Mouse (Mus musculus) liver, postnatal 0 days (tissue): ENCODE results near the gene Hexb. TPM values are rescaled to one million over a fixed set of nuclear protein-coding genes. Genes with fewer than 3 reads are reported as not detected.
A peak's percentile ranks its signal among the peaks of the same experiment; 100 is the strongest.

Experiments
- ATAC-seq: fragments of 200-750 bp; cut with Nextera tagmentation; 2 replicates; pipeline ENCODE4 v1.8.0; 2017; ENCODE audit warnings: mild to moderate bottlenecking, moderate library complexity
- DNase-seq: peaks from one replicate; pipeline ENCODE4 v3.0.0-alpha.2; 2016
- H3K27ac ChIP-seq: fragments of 300-500 bp; sonication (generic); 2 replicates; pipeline ENCODE4 v1.5.1; 2014; ENCODE audit warnings: antibody characterized with exemption, moderate library complexity, mild to moderate bottlenecking, low read depth
- H3K27me3 ChIP-seq: fragments of 300-500 bp; sonication (generic); 2 replicates; pipeline ENCODE4 v1.6.1; 2014; ENCODE audit warnings: low read length, control low read depth, mixed read lengths; ENCODE audit not compliant: insufficient read depth
- H3K36me3 ChIP-seq: fragments of 300-500 bp; sonication (generic); replicated peaks from 2 replicates; pipeline ENCODE4 v1.6.1; 2014; ENCODE audit warnings: mild to moderate bottlenecking, control low read depth, low read length, moderate library complexity, mixed read lengths; ENCODE audit not compliant: insufficient read depth
- H3K4me1 ChIP-seq: fragments of 300-500 bp; sonication (generic); 2 replicates; pipeline ENCODE4 v1.6.1; 2014; ENCODE audit warnings: antibody characterized with exemption, mild to moderate bottlenecking, control low read depth; ENCODE audit not compliant: insufficient read depth
- H3K4me2 ChIP-seq: fragments of 300-500 bp; sonication (generic); 2 replicates; pipeline ENCODE4 v1.6.1; 2014; ENCODE audit warnings: low read depth, mild to moderate bottlenecking, low read length, moderate library complexity, mixed read lengths
- H3K4me3 ChIP-seq: fragments of 300-500 bp; sonication (generic); 2 replicates; pipeline ENCODE4 v1.5.1; 2014; ENCODE audit warnings: low read depth, low read length
- H3K9ac ChIP-seq: fragments of 300-500 bp; sonication (generic); replicated peaks from 2 replicates; pipeline ENCODE4 v1.6.1; 2014; ENCODE audit warnings: mild to moderate bottlenecking, moderate library complexity
- H3K9me3 ChIP-seq: fragments of 300-500 bp; sonication (generic); 2 replicates; pipeline ENCODE4 v1.6.1; 2016; ENCODE audit warnings: mild to moderate bottlenecking, control low read depth, low read length, mixed read lengths
- CTCF ChIP-seq: sonication (generic); IDR thresholded peaks from 2 replicates; pipeline ENCODE4 v1.5.1; 2016; ENCODE audit warnings: antibody characterized with exemption, low read depth
- EP300 ChIP-seq: IDR thresholded peaks from 2 replicates; pipeline ENCODE4 v1.6.1; 2016; ENCODE audit warnings: antibody characterized with exemption, low read depth, mild to moderate bottlenecking
- WGBS: fragments of 180-500 bp; shearing (Covaris S2); extraction: QIAGEN DNeasy Blood & Tissue Kit; methylation state at CpG from one replicate; pipeline ENCODE4 v1.1.7; 2014; ENCODE audit not compliant: insufficient replicate concordance; 5-methylcytosine and 5-hydroxymethylcytosine counted together
- polyA plus RNA-seq: library from polyadenylated mRNA; unstranded; fragments of >200 nt; fragmentation: Nextera tagmentation; extraction: Ambion mirVana; gene quantifications from 2 replicates; pipeline ENCODE4 v1.2.1, GENCODE M21; 2015

Hexb gene
- polyA plus RNA-seq, 1 experiment from 2014 or later, result 22.0 TPM

- Histone ChIP-seq H3K9me3 (no peaks in the 10 kb centered on the region), H3K27ac (no peak overlapping the region), H3K9ac (no peak overlapping the region), H3K36me3 (no peaks in the 10 kb centered on the region), H3K4me2 (no peak overlapping the region), H3K4me1 (peaks cover 6% of the 10 kb centered on the region; the same call in 1 of the 2 replicates), H3K4me3 (no peak overlapping the region), H3K27me3 (no peaks in the 10 kb centered on the region)
- TF ChIP-seq EP300 (no peak), CTCF (no peak)
- ATAC-seq, result no peak
- DNase-seq, result no peak
- WGBS, result 73% methylated on average over 3 of the region's 3 CpGs
Observed at GRCm38 (mm10) chr13:97227795-97228194, 29.6 kb upstream of the Hexb start.

DNA sequence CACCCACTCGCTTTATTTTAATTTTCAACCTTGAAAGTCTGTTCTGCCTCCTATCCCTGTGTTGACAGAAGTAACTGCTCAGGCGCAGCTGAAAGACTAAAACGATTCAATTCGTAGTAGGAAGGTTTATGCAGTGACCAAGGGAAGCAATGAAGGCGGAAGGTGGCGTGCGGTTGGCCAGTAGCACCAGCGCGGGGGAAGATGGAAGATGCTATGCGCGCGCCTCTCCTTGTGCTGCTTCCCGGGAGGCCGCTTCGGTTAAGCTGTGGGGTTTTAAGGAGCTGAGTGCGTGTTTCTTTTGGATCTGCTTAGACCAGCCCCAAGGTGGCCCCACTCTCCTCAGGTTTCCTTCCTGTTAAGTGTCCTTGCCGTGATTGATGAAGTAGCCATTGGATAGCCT lies 27.0 kb upstream of the Hexb start:
- no peak overlapping the region for H3K4me3 ChIP-seq
- 72% methylated on average over 17 of the region's 17 CpGs for WGBS
- DNase-seq (no peak), ATAC-seq (no peak; the same call in 1 of the 2 replicates)
- H3K4me1 ChIP-seq, result peaks cover 6% of the 10 kb centered on the region; the same call in 1 of the 2 replicates
- H3K9me3 ChIP-seq, result no peaks in the 10 kb centered on the region
- peak overlapping the region; percentile 86 for H3K27ac ChIP-seq
- H3K27me3 ChIP-seq, result no peaks in the 10 kb centered on the region
- no peak overlapping the region for H3K9ac ChIP-seq
- no peaks in the 10 kb centered on the region for H3K36me3 ChIP-seq
- TF ChIP-seq EP300 (no peak), CTCF (no peak)
- peak overlapping the region; percentile 38; the same call in 1 of the 2 replicates for H3K4me2 ChIP-seq

GRCm38 (mm10) chr13:97224341-97224982 lies 26.3 kb upstream of the Hexb start:
- Histone ChIP-seq H3K4me2 (peak overlapping the region; percentile 38), H3K4me3 (no peak overlapping the region), H3K9ac (no peak overlapping the region), H3K27ac (peak overlapping the region; percentile 86), H3K27me3 (no peaks in the 10 kb centered on the region), H3K36me3 (no peaks in the 10 kb centered on the region), H3K4me1 (peaks cover 6% of the 10 kb centered on the region; the same call in 1 of the 2 replicates), H3K9me3 (no peaks in the 10 kb centered on the region)
- ATAC-seq (peak; percentile 95), DNase-seq (peak; percentile 54)
- WGBS, result 50% methylated on average over 10 of the region's 10 CpGs
- TF ChIP-seq EP300, result peak; percentile 45; the same call in 1 of the 2 replicates
- no peak for TF ChIP-seq CTCF

DNA sequence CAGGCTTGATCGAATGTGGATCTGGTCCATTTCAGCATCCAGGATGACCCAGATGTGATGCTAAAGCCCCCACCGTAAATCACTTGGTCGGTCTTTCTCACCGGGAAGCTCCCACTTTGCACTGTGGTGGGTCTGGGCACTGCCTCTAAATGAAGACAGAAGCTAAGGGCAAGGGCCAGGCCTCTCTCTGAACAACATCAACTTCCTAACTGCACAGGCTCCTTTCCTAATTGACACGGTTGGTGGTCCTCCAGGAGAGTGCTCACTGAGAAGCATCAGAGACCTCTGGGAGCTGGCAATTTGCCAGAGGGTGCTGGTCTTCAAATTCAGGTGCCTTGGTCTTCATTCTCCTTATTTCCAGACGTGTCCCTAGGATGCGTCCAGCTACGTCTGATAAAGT lies 25.7 kb upstream of the Hexb start:
- Histone ChIP-seq H3K27ac (no peak overlapping the region), H3K36me3 (no peaks in the 10 kb centered on the region), H3K9me3 (no peaks in the 10 kb centered on the region), H3K4me2 (no peak overlapping the region), H3K9ac (no peak overlapping the region), H3K27me3 (no peaks in the 10 kb centered on the region), H3K4me3 (no peak overlapping the region), H3K4me1 (peaks cover 6% of the 10 kb centered on the region; the same call in 1 of the 2 replicates)
- no peak for DNase-seq
- peak; percentile 1; the same call in 1 of the 2 replicates for ATAC-seq
- WGBS, result 66% methylated on average over 8 of the region's 8 CpGs
- no peak for TF ChIP-seq EP300
- no peak for TF ChIP-seq CTCF

- no peaks in the 10 kb centered on the region for H3K9me3 ChIP-seq
- no peak overlapping the region for H3K9ac ChIP-seq
- no peak overlapping the region for H3K27ac ChIP-seq
- H3K4me1 ChIP-seq, result peaks cover 4% of the 10 kb centered on the region; the same call in 1 of the 2 replicates
- H3K4me3 ChIP-seq, result no peak overlapping the region
- H3K36me3 ChIP-seq, result no peaks in the 10 kb centered on the region
- TF ChIP-seq CTCF (no peak), EP300 (no peak)
- 75% methylated on average over 3 of the region's 3 CpGs for WGBS
- H3K4me2 ChIP-seq, result no peak overlapping the region
- ATAC-seq (no peak), DNase-seq (no peak)
- H3K27me3 ChIP-seq, result no peaks in the 10 kb centered on the region
Observed at GRCm38 (mm10) chr13:97220022-97220421, 21.9 kb upstream of the Hexb start.

DNA sequence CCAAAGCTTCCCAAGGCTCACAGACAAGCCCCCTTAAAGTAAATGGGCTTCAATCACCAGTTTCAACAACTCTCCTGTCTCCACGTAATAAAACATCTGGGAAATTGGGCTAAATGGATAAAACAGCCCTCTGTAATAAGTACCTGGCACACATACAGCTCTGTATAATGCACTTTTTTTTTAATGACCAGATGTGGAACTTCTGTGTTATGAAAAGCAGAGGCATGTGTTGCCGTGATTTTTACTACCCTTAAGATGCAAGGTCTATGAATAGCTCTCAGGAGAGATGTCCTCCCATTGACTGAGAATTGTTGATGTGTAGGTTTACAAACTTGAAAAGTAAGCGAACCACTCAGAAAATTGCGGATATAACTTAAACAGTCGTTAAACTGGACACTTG lies 18.0 kb upstream of the Hexb start:
- Histone ChIP-seq H3K4me1 (no peaks in the 10 kb centered on the region), H3K4me2 (no peak overlapping the region), H3K9me3 (no peaks in the 10 kb centered on the region), H3K27me3 (no peaks in the 10 kb centered on the region), H3K36me3 (no peaks in the 10 kb centered on the region), H3K27ac (no peak overlapping the region), H3K4me3 (no peak overlapping the region), H3K9ac (no peak overlapping the region)
- ATAC-seq (no peak), DNase-seq (no peak)
- WGBS, result 76% methylated on average over 5 of the region's 5 CpGs
- TF ChIP-seq EP300, result no peak
- TF ChIP-seq CTCF, result no peak
